Mouse (Mus musculus) lung, postnatal 25 days (tissue): ENCODE measurements at regions not wholly inside any gene's neighbourhood (a gene's known extent, or its start where the extent isn't known, plus 50 kb on each side); places are given as distances from the start of the nearest gene placed in this dataset.

Source experiments
- DNase-seq: peaks from one replicate; pipeline ENCODE4 v3.0.0; 2022; ENCODE audit warnings: low spot score

- DNase-seq = no peak
Measured at GRCm38 (mm10) chr9:46938628-46939027, 59.9 kb upstream of the Gm4791 start.

- DNase-seq = no peak
Measured at GRCm38 (mm10) chr9:46925641-46926040, 72.9 kb upstream of the Gm4791 start.

GRCm38 (mm10) chr9:46920081-46920480 lies 78.5 kb upstream of the Gm4791 start:
- DNase-seq = no peak

GRCm38 (mm10) chr9:46913238-46913637 lies 85.3 kb upstream of the Gm4791 start:
- no peak for DNase-seq

GRCm38 (mm10) chr9:46909412-46910013 lies 89.0 kb upstream of the Gm4791 start:
- DNase-seq = no peak

GRCm38 (mm10) chr9:46905081-46905480 lies 93.5 kb upstream of the Gm4791 start:
- DNase-seq = no peak

- DNase-seq = no peak
Measured at GRCm38 (mm10) chr9:46903491-46904220, 94.9 kb upstream of the Gm4791 start.

- DNase-seq = no peak
Measured at GRCm38 (mm10) chr9:46899283-46899682, 99.3 kb upstream of the Gm4791 start.

- no peak for DNase-seq
Measured at GRCm38 (mm10) chr9:46898120-46898519, 100.4 kb upstream of the Gm4791 start.

GRCm38 (mm10) chr9:46891829-46892228 lies 106.7 kb upstream of the Gm4791 start:
- no peak for DNase-seq

- no peak for DNase-seq
Measured at GRCm38 (mm10) chr9:46889933-46890662, 108.4 kb upstream of the Gm4791 start.

GRCm38 (mm10) chr9:46871211-46871994 lies 127.1 kb upstream of the Gm4791 start:
- DNase-seq = no peak

- DNase-seq = no peak
Measured at GRCm38 (mm10) chr9:46863934-46864333, 134.6 kb upstream of the Gm4791 start.

- DNase-seq = no peak
Measured at GRCm38 (mm10) chr9:46851753-46852152, 146.8 kb upstream of the Gm4791 start.

GRCm38 (mm10) chr9:46851336-46851735 lies 147.2 kb upstream of the Gm4791 start:
- no peak for DNase-seq

- DNase-seq = no peak
Measured at GRCm38 (mm10) chr9:46845276-46845675, 153.3 kb upstream of the Gm4791 start.

- no peak for DNase-seq
Measured at GRCm38 (mm10) chr9:46843781-46844180, 154.8 kb upstream of the Gm4791 start.

- no peak for DNase-seq
Measured at GRCm38 (mm10) chr9:46841571-46841970, 157.0 kb upstream of the Gm4791 start.

GRCm38 (mm10) chr9:46835261-46835660 lies 163.3 kb upstream of the Gm4791 start:
- DNase-seq = no peak

- DNase-seq = no peak
Measured at GRCm38 (mm10) chr9:46830746-46831560, 167.6 kb upstream of the Gm4791 start.

- no peak for DNase-seq
Measured at GRCm38 (mm10) chr9:46830316-46830715, 168.2 kb upstream of the Gm4791 start.
